Mouse (Mus musculus) heart, adult 2 months (tissue): ENCODE results near the gene Prkar1b. TPM values are rescaled to one million over a fixed set of nuclear protein-coding genes. Genes with fewer than 3 reads are reported as not detected.
A peak's percentile ranks its signal among the peaks of the same experiment; 100 is the strongest.

ENCODE experiments used
- DNase-seq, 2 experiments: peaks; one replicate each; pipeline ENCODE4 v3.0.0; 2021
- H3K27ac ChIP-seq: fragments of 200-600 bp; 2 replicates; pipeline ENCODE4 v1.8.1; 2022
- H3K27me3 ChIP-seq: fragments of 200-500 bp; 2 replicates; pipeline ENCODE4 v1.6.1; 2012; ENCODE audit warnings: mild to moderate bottlenecking, low read length, inconsistent platforms, mixed read lengths; ENCODE audit not compliant: control insufficient read depth, insufficient read depth
- H3K36me3 ChIP-seq: fragments of 200-500 bp; 2 replicates; pipeline ENCODE4 v1.6.1; 2012; ENCODE audit warnings: low read length, inconsistent platforms; ENCODE audit not compliant: control insufficient read depth, insufficient read depth
- H3K4me1 ChIP-seq: fragments of 200-500 bp; 2 replicates; pipeline ENCODE4 v1.6.1; 2011; ENCODE audit warnings: low read length; ENCODE audit not compliant: control insufficient read depth, insufficient read depth
- H3K4me3 ChIP-seq: fragments of 200-600 bp; 2 replicates; pipeline ENCODE4 v1.8.1; 2022
- H3K79me2 ChIP-seq: fragments of 200-500 bp; replicated peaks from 2 replicates; pipeline ENCODE4 v1.6.1; 2012; ENCODE audit warnings: mild to moderate bottlenecking, inconsistent platforms, low read length, moderate library complexity, mixed read lengths; ENCODE audit not compliant: control insufficient read depth, insufficient read depth
- H3K9ac ChIP-seq: fragments of 200-500 bp; 2 replicates; pipeline ENCODE4 v1.6.1; 2012; ENCODE audit warnings: low read depth, mild to moderate bottlenecking, control low read depth, inconsistent platforms, low read length, mixed read lengths
- CTCF ChIP-seq: fragments of 200-600 bp; IDR thresholded peaks from 2 replicates; pipeline ENCODE4 v1.8.1; 2022; ENCODE audit warnings: antibody characterized with exemption, mild to moderate bottlenecking, moderate library complexity
- EP300 ChIP-seq: fragments of 200-500 bp; IDR thresholded peaks from 2 replicates; pipeline ENCODE4 v1.6.1; 2011; ENCODE audit warnings: low read depth, low read length, control low read depth; ENCODE audit not compliant: insufficient read depth
- POLR2A ChIP-seq: fragments of 200-500 bp; IDR thresholded peaks from 2 replicates; pipeline ENCODE4 v1.6.1; 2011; ENCODE audit warnings: mild to moderate bottlenecking, low read depth, low read length, control low read depth; ENCODE audit not compliant: insufficient read depth
- WGBS: fragments of 180-500 bp; shearing (Covaris S2); methylation state at CpG from one replicate; pipeline ENCODE4 v1.1.7; 2018; 5-methylcytosine and 5-hydroxymethylcytosine counted together
- intact Hi-C: fragments of 180-260 bp; cut with DNase I; formaldehyde crosslinking; loops from one replicate; pipeline ENCODE4 v1.15.1; 2025
- polyA plus RNA-seq: library from polyadenylated mRNA; depleted of rRNA; stranded (reverse); fragments of >200 nt; gene quantifications from 2 replicates; pipeline ENCODE4 v1.2.3, GENCODE M21; 2012
- total RNA-seq, 2 experiments: library from RNA; stranded (reverse); gene quantifications; 2 replicates each; pipeline ENCODE4 v1.2.3; 2021

The Prkar1b gene
- total and polyA plus RNA-seq, 3 experiments: 1.4 to 2.0 (median 1.5) TPM

DNA sequence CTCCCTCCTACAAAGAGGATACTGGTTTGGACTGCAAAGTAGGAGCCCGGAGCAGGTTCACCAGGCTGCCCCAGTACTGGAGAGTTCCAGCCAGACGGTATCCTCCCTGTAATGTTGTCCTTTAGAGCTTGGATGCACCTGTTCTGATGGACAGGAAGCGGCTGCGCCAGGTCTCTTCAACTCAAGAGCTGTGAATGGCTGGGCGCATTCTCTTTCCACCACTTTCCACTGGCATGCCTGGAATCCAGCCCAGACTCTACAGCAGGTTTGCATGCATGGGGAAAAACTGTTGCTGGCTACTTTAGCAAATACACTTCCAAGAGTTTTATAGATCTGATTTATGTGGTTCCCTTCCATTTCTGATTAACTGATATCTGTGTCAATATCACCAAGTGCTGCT, 8.5 kb downstream of the Prkar1b start:
- peak in 1 of 2 experiments; percentile 35 for DNase-seq
- no peaks in the 10 kb centered on the region for H3K27me3 ChIP-seq
- H3K36me3 ChIP-seq: no peaks in the 10 kb centered on the region
- no peak overlapping the region for H3K27ac ChIP-seq
- H3K4me3 ChIP-seq: no peak overlapping the region
- H3K79me2 ChIP-seq: no peaks in the 10 kb centered on the region
- H3K4me1 ChIP-seq: no peaks in the 10 kb centered on the region; the same call in 1 of the 2 replicates
- intact Hi-C loops: no loop called here
- TF ChIP-seq CTCF (no peak), EP300 (no peak)
- 46% methylated on average over 5 of the region's 5 CpGs for WGBS
- H3K9ac ChIP-seq: no peak overlapping the region

- Histone ChIP-seq H3K4me3 (no peak overlapping the region), H3K9ac (no peak overlapping the region), H3K27me3 (no peaks in the 10 kb centered on the region), H3K4me1 (no peaks in the 10 kb centered on the region; the same call in 1 of the 2 replicates), H3K27ac (no peak overlapping the region), H3K36me3 (no peaks in the 10 kb centered on the region), H3K79me2 (no peaks in the 10 kb centered on the region)
- 67% methylated on average over 9 of the region's 9 CpGs for WGBS
- TF ChIP-seq POLR2A: no peak
- no peak for TF ChIP-seq EP300
- intact Hi-C loops: no loop called here
- no peak for DNase-seq
Observed at GRCm38 (mm10) chr5:139140589-139140988, 9.2 kb downstream of the Prkar1b start.

- Histone ChIP-seq H3K36me3 (no peaks in the 10 kb centered on the region), H3K79me2 (no peaks in the 10 kb centered on the region), H3K4me3 (no peak overlapping the region), H3K27ac (no peak overlapping the region), H3K9ac (no peak overlapping the region), H3K27me3 (no peaks in the 10 kb centered on the region), H3K4me1 (no peaks in the 10 kb centered on the region; the same call in 1 of the 2 replicates)
- WGBS: 86% methylated on average over 8 of the region's 8 CpGs
- no peak for DNase-seq
- intact Hi-C loops: loop anchor here (5.0 kb wide), 1 partner anchor 52 kb away; no protein-coding TSS in a partner anchor
- TF ChIP-seq POLR2A (no peak), CTCF (no peak), EP300 (no peak)
Observed at GRCm38 (mm10) chr5:139138926-139139472, 10.8 kb downstream of the Prkar1b start.

DNA sequence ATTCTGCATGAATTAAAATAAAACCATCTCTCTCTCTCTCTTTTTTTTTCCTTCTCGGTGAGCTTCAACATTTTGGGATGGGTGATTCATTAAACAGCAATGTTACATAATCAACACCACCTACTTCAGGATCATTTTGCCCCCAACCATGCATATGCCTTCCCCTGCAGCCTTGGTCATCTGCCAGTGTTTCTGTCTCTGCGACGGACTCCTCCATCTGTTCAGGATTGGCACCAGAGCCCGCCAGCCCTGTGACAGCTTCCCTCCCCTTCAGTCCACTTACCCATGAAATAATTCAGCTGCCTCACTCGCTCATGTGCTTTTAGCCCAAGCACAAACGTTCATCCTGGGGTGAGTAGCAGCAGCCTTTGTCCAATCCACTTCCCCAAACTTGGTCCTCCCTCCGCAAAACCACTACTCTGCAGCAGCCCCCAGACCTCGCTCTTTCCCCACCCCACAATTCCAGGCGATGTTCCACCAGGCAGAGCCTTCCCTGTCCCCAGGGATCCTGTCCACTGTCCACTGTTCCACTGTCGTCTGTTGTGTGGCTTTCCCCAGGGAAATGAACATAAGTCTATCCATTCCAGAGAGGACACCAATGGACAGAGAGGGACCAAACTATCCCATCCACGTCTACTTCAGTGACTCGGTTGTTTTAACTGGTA, 11.4 kb downstream of the Prkar1b start:
- 55% methylated on average over 12 of the region's 12 CpGs for WGBS
- H3K4me3 ChIP-seq: no peak overlapping the region
- no peak for DNase-seq
- no peak overlapping the region for H3K27ac ChIP-seq
- no peaks in the 10 kb centered on the region for H3K27me3 ChIP-seq
- no peaks in the 10 kb centered on the region for H3K36me3 ChIP-seq
- H3K9ac ChIP-seq: no peak overlapping the region
- intact Hi-C loops: loop anchor here (5.0 kb wide), 1 partner anchor 51 kb away; no protein-coding TSS in a partner anchor
- no peak for TF ChIP-seq EP300
- no peak for TF ChIP-seq CTCF
- no peak for TF ChIP-seq POLR2A
- no peaks in the 10 kb centered on the region for H3K79me2 ChIP-seq
- no peaks in the 10 kb centered on the region; the same call in 1 of the 2 replicates for H3K4me1 ChIP-seq

DNA sequence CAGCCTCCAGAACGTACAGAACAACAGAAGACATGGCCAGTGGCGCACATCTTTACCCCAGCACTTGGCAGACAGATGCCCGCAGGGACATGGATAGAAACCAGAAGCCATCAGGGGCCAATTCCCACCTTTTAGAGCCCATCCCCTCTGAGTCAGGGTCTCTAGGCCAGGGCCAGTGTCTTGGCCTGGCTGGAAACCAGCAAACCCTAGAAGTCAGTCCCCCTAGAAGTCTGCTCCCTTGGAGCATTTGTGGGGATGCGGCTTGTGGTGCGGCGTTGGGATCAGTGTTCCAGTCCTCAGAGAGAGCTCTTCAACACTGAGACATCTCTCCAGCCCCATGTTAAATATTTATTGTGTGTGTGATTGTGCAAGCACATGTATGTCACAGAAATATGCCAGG, 12.6 kb downstream of the Prkar1b start:
- Histone ChIP-seq H3K9ac (no peak overlapping the region), H3K27me3 (no peaks in the 10 kb centered on the region), H3K36me3 (no peaks in the 10 kb centered on the region), H3K4me1 (no peaks in the 10 kb centered on the region; the same call in 1 of the 2 replicates), H3K4me3 (no peak overlapping the region), H3K79me2 (no peaks in the 10 kb centered on the region), H3K27ac (no peak overlapping the region)
- TF ChIP-seq EP300: no peak
- TF ChIP-seq POLR2A: no peak
- TF ChIP-seq CTCF: no peak
- WGBS: 86% methylated on average over 6 of the region's 6 CpGs
- no peak for DNase-seq
- intact Hi-C loops: loop anchor here (5.0 kb wide), 1 partner anchor 50 kb away; no protein-coding TSS in a partner anchor

GRCm38 (mm10) chr5:139136341-139136740, 13.5 kb downstream of the Prkar1b start:
- intact Hi-C loops: loop anchor here (5.0 kb wide), 1 partner anchor 49 kb away; no protein-coding TSS in a partner anchor
- H3K27ac ChIP-seq: no peak overlapping the region
- H3K36me3 ChIP-seq: no peaks in the 10 kb centered on the region
- no peaks in the 10 kb centered on the region for H3K27me3 ChIP-seq
- TF ChIP-seq EP300 (no peak), POLR2A (no peak), CTCF (no peak)
- WGBS: 71% methylated on average over 1 of the region's 1 CpGs
- H3K4me3 ChIP-seq: no peak overlapping the region
- no peaks in the 10 kb centered on the region for H3K79me2 ChIP-seq
- no peak for DNase-seq
- no peaks in the 10 kb centered on the region; the same call in 1 of the 2 replicates for H3K4me1 ChIP-seq
- H3K9ac ChIP-seq: no peak overlapping the region
